Mouse (Mus musculus) mesoderm, embryonic 11.5 days (tissue): ENCODE measurements at regions not wholly inside any gene's neighbourhood (a gene's known extent, or its start where the extent isn't known, plus 50 kb on each side); places are given as distances from the start of the nearest gene placed in this dataset.

ENCODE experiments used
- DNase-seq: peaks from one replicate; pipeline ENCODE4 v3.0.0-alpha.2; 2012; ENCODE audit warnings: low read depth, low spot score

DNA sequence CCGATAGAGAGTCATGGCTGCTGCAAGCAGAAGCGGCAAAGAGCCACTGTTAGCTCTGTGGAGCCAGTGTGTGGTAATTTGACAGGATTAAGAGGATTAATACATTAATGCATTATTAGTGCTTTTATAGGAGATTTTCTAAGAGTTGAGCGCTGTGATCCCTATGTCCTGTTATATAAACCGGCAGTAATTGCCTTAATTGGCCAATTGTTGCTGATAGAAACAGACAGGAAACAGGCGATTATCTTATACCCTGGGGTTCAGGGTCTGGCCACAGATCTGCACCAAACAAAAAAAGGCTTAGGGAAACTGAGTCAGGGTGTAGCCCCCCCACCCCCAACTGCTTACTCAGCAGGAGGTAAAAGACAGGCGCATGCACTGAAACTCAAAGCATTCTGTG is 436.7 kb downstream of the Cdk5rap2 start:
- no peak for DNase-seq

DNA sequence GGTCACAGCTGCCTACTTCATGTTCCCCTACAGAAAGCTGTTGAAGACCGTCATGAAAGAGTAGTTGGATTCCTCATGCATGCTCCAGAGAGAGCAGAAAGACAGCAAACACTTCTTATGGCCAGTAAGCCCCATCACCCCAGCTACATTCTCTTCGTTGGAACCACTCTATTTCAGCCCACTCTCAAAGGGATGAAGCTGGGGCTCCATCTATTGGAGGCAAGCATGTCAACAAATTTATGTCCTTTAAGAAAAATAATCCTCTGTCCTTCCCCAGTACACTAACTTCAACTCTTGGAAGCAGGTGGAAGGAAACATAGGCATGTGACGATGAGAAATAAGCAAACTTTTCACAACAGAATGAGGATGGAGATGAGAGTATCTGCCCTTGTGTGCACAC is 438.5 kb downstream of the Cdk5rap2 start:
- DNase-seq = no peak

DNA sequence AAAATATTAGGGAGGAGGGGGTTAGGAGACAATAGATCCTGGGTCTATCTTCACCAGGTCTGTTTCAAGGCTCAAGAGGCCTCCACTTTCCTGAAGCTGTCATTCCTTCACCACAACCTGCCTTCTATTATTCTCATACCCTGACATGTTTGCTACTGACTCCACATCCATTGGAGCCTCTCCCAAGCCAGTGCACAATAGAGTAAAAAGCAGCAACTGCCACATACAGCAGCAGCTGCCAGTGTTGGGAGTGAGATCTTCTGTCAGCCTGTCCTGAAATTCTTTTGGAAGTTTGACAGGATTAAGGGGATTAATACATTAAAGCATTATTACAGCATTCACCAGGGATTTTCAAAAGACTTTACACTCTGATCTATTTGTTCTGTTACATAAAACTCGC is 441.8 kb downstream of the Cdk5rap2 start:
- DNase-seq = no peak
